Mouse (Mus musculus) adrenal gland, adult 18-20 months (tissue): ENCODE measurements at regions not wholly inside any gene's neighbourhood (a gene's known extent, or its start where the extent isn't known, plus 50 kb on each side); places are given as distances from the start of the nearest gene placed in this dataset.
A peak's percentile ranks its signal among the peaks of the same experiment; 100 is the strongest.

Experiments used
- DNase-seq, 2 experiments: peaks; one replicate each; pipeline ENCODE4 v3.0.0; 2021 to 2022; ENCODE audit warnings: low spot score in 2 of 2

DNA sequence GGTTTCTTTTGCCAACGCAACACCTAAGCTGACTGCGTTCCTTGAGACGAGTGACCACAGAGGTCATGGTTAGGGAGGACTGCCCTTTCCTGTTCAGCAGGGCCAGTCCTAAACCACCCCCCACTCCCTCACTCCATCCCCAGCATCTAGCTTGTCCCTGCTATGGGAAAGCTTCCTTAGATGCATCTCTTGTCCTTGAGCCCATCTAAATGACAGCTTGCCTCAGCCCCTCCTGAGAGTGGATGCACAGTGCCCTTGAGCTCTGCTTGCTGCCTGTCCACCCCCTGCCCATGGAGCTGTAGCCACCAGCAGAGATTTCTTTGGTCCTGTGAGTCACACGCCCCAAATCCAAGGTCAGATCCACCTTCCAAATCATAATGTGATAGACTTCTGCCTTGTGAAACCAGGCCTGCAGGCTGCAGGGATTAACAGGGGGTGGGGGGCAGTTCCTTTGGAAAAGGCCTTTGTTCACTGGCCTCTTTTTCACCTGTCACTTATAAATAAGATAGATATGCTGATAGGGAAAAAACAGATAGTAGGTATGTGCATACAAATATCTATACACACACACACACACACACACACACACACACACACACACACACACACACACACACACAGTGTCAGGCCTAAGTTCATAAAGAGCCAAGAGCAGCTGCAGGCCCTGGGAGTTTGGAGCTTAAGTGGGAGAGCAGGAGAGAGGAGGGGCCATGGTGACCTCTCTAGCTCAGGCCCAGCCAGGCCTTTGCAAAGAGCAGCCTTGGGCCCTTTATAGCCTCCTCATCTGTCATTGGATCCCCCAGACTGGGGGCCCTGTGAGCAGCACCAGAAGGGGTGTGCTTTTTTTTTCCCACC, 56.4 kb upstream of the Adra2c start:
- DNase-seq: no peak

- no peak for DNase-seq
These were observed 61.8 kb upstream of the Adra2c start for GRCm38 (mm10) chr5:35216271-35216670.

DNA sequence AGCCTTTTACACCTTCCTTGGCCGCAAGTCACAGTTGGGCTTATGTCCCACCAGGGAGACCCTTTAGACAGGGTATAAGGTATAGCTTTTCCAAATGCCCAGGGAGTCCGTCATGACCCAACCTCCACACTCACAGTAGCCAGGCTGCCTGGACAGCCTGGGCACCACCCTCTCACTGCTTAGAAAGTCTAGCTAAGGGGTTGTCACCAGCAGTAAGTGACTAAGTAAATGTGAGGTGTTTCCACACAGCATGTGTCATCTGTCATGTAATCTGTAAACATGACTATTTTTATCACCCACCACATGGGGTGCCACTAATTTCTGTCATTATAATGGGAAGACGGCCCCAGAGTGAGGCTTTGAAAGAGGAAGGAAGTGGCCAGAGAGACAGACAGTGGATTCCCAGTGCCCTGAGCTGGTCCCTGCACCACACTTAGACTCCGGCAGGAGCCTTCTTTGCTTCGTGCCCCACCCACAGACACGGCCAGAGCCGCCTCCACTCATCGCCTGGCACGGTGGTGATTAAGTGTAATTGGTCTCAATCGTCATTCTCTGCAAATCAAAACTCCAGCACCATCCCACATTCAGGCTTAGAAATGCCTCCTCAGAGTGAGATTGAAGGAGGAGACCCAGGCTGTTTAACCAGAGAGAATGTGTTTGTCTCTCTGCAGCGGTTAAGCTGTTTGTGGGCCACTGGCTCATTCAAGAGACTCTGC, 62.5 kb upstream of the Adra2c start:
- DNase-seq: no peak

DNA sequence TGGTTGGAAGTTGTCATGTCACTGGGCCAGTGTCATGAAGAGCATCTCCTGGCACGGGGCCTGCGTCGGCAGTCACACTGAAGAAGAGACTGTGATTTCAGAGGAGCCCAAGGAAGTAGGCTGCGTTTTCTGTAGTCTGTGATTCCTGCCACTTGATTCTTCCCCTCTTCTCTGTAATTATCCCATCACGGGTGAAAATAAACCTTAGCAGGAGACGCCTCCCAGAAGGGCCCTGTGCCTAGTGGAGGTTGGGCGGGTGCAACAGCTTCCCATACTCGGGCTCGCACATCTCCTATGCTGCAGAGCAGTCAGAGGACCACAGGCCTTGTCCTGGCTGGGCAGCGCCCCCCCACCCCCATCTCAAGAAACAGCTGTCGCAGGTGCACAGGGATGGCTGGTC, 63.1 kb upstream of the Adra2c start:
- no peak for DNase-seq

DNA sequence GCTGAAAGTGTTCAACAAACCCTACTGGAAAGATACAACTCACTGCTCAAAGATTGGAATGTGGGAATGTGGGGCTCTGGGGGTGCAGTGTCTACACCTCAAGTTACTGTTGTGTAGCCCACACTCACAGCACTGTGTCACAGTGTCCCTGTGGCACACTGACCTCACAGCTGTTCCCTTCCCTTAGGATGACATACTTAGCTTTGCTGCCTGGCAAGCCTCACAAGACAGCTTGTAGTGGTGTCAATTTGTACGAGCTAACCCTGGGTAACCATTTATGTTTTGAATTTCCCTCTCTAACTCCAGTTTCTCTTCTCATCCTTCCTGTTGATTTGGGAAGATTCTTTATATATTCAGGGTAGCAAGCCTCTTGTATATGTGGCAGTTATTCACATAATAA, 68.8 kb upstream of the Adra2c start:
- DNase-seq: no peak

DNA sequence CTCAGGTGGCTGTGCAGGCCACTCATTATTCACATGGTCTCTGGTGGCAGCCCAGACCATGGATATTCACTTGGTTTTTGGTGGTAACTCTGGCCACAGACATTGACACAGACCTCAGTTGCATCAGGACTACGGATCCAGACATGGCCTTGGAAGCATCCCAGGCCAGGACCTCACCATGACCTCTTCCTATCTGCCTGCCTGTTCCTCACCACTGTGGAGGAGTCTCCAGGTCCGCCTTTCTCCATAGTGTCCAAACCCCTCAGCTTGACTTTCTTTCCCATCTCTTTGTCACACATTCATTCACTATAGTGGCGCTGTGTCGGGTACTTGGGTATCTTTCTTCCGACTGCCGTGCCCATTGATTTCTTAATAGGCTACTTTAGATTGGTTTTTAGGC, 74.1 kb upstream of the Adra2c start:
- no peak for DNase-seq

DNA sequence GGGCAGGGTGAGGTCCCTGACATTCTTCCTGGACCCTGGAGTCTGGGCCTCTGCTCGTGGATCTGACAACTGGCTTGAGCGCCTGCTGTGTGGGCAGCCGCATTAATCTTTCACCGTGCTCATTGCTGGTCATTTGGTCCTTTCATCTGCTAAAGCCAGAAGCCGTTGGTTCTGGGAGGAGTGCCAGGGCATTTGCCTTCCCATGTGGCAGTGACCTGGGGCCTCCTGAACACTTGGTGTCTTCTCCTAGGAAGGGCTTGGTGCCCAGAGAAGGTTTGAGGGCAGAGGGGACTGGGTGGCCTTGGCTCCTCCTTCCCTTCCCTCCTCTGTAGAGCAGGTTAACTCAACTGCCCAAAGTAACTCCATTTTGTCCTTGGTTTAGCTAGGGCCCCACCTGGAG, 79.7 kb upstream of the Adra2c start:
- DNase-seq: peak in 1 of 2 experiments; percentile 21

- peak; percentile 85 to 90 for DNase-seq
These were observed 83.7 kb upstream of the Lrpap1 start for GRCm38 (mm10) chr5:35189113-35189797.

DNA sequence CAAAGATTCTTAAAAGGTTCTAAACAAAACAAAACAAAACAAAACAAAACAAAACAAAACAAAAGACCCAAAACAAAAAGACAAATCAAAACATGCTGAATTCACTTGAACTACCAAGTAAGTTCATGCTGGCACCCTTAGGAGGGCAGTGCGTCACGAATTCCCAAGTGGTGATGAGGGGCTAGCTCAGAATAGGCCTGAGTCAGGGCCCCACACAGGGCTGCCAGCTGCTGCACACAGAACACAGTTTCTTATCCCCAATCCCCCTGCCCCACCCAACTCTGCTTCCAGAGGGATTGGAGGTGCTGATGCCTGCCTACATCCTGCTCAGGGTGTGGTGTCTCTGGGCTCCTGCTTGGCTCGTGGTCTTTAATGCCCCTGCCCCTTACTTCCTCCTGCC, 80.3 kb upstream of the Lrpap1 start:
- DNase-seq: no peak

GRCm38 (mm10) chr5:35185289-35185688, 79.7 kb upstream of the Lrpap1 start:
- no peak for DNase-seq

GRCm38 (mm10) chr5:35183418-35183817, 77.9 kb upstream of the Lrpap1 start:
- DNase-seq: no peak

DNA sequence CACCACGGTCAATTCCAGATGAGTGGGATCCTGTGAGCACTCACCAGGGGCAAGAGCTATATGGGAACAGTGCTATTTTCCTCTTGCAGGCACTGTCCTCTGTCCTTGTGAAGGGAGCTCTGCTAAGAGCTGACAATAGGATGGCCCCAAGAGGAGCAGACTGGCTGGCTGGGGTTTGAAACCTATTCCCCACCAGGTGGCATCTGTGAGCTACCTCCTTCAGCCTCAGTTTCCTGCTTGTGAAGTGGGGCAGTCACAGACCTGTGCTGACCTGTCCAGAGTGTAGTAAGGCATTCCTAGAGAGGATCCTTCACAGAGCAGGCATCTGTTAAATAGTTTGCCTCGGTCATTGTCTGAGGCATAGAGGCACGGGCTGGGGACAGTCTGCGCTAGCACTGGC, 71.8 kb upstream of the Lrpap1 start:
- DNase-seq: peak in 1 of 2 experiments; percentile 27

- no peak for DNase-seq
These were observed 70.7 kb upstream of the Lrpap1 start for GRCm38 (mm10) chr5:35176112-35176848.

DNA sequence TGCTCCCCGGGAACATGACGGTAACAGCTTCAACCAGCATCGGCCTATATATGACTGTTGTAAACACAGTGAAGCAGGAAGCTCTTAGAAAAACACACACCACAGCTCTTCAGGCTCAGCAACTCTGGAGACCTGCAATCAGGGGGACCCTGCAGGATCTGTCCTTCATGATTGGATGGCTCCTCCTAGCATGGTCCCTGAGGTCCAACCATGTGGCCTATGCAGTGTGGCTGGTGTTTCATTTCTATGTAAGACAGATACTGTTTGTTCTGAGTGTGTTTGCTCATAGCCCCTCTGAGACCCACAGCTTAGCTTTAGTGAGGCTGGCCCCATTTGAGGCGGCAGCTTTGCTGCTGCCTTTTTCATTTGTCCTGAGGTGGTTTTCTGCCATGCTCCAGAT, 68.8 kb upstream of the Lrpap1 start:
- DNase-seq: no peak

GRCm38 (mm10) chr5:35171336-35171735, 65.8 kb upstream of the Lrpap1 start:
- DNase-seq: no peak

DNA sequence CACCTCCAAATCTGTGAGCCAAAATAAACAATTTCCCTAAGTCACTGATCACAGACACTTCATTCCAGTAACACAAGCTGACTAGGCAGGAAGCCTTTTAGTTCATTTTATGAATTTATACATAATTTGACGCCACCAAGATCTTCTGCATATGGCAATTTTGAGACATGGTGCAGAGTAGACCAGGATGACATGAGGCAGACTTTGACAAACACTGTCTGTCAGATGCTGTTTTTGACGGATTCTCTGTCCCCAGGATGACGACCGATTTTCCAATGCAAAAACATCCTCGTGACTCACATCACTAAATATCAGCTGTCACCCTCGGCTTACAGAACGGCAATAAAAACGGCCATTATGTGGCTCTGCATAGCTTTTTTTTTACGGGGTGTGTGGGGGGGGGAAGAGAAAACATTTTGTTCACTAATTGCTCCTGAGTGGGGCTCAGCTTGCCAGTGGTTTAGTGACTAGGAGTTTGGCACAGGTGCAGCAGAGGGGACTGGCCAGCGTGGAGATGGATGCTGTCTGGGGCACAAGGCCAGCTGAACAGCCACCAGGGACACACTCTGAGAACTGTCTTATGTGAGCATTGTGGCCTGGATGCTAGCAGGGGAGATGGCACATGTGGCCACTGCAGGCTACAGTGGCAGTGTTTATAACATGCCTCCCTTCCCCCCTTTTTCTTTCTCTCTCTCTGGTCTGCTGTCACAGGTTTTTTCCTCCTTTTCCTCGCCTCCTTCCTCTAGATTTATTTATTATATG, 65.0 kb upstream of the Lrpap1 start:
- no peak for DNase-seq

- no peak for DNase-seq
These were observed 64.2 kb upstream of the Lrpap1 start for GRCm38 (mm10) chr5:35169614-35170293.

DNA sequence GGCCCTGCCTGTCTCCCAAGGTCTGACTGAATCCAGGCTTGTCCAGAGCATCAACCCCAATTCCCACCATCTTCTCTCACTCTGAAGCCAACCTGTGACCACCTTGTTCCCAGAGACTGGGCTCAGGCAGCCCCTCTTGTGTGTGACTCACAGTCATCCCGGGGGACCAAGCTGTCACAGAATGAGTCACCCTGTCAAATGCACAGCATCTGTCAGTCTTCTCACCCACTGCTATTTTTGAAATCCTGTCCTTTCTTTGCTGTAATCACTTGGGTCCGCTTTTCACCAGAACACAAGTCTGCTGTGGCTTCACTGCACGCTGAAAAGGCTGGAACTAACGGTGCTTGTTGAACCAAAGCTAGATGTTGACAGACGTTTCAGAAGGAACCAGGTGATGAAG, 63.3 kb upstream of the Lrpap1 start:
- no peak for DNase-seq

- no peak for DNase-seq
These were observed 62.8 kb upstream of the Lrpap1 start for GRCm38 (mm10) chr5:35168369-35168768.

GRCm38 (mm10) chr5:35165993-35166392, 60.4 kb upstream of the Lrpap1 start:
- DNase-seq: no peak
